ENCODE assay signal across 8 mouse cellular contexts in the genomic region with DNA sequence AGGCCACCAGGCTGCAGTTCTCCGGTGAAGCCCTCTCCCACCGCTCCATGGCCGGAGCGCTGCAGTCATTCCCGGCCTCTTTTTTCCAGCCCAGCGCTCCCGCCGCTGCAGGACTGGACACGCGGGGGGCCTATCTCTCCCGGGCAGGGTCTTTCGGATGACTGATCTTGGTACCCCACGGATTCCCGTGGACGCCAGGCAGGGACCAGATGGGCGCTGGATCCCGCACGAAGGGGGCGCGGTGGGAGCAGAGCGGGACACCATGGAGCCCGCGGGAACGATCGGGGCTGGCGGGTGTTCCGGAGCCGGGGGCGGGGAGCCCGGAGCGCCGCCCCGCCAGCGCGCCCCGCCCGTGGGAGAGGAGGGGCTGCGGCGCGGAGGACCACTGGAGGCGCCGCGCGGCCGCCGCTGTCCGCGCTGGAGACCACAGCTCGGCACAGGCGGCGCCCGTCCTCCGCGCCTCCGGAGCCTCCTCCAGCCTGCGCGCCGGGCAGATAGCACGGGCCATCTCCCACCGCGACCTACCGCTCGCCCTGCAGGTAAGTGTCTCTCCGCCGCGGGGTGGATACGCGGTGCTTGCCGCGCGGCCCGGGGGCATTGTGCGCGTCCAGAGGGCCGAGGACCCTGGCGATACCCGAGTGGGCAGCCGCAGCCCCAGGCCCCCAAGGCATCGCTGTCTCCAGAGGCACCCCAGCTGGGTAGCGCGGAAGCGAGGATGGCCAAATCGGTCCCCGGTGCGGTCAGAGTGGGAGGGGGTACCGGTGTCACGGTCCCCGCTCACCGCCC. TPM values are rescaled to one million over a fixed set of nuclear protein-coding genes. Genes with fewer than 3 reads are reported as not detected.
DNase-seq lines count a peak whose midpoint lies in the region; ATAC-seq and TF ChIP-seq lines count a peak whose summit lies in the region.

A gene (plus strand): TSS at position 358 of the 786 bp plus-strand sequence.

- peak within 1 kb of the TSS; percentile 89 for H3K4me2 ChIP-seq in forebrain, postnatal 0 days (ENCODE audit: low read depth)
- peak within 1 kb of the TSS; percentile 95 for H3K4me2 ChIP-seq in liver, postnatal 0 days (ENCODE audit: low read depth, low read length)
- peak within 1 kb of the TSS; percentile 91 for H3K4me2 ChIP-seq in neural tube, embryonic 15.5 days

- WGBS in forebrain, postnatal 0 days: 3% methylated on average over 78 of the region's 89 CpGs
- under 1% methylated on average over 89 of the region's 89 CpGs for WGBS in large intestine, adult 2 months
- 5% methylated on average over 67 of the region's 89 CpGs for WGBS in liver, postnatal 0 days (ENCODE audit: insufficient replicate concordance)
- WGBS in neural tube, embryonic 15.5 days: under 1% methylated on average over 61 of the region's 89 CpGs

- H3K27ac ChIP-seq in forebrain, postnatal 0 days (ENCODE audit: low read depth, low read length): peak within 1 kb of the TSS; percentile 91
- no peak within 1 kb of the TSS for H3K27ac ChIP-seq in liver, postnatal 0 days (ENCODE audit: low read depth)
- peak within 1 kb of the TSS; percentile 97 for H3K27ac ChIP-seq in neural tube, embryonic 15.5 days (replicated peaks)

- H3K9me3 ChIP-seq in forebrain, postnatal 0 days (ENCODE audit: low read length): no peaks in the 10 kb centered on the region
- H3K9me3 ChIP-seq in liver, postnatal 0 days (ENCODE audit: low read length): no peaks in the 10 kb centered on the region
- no peaks in the 10 kb centered on the region for H3K9me3 ChIP-seq in neural tube, embryonic 15.5 days (replicated peaks)

- intact Hi-C loops in heart, postnatal 14 days (cut with DNase I): no loop called here

- TF ChIP-seq CTCF in forebrain, postnatal 0 days (IDR thresholded peaks at IDR 0.05; ENCODE audit: low read depth): peak; percentile 31
- 0 out of 2 replicates have a peak, but pooled peaks have one; percentile 1 for TF ChIP-seq CTCF in liver, postnatal 0 days (IDR thresholded peaks at IDR 0.05; ENCODE audit: low read depth)

- ATAC-seq in forebrain, postnatal 0 days: peak; percentile 93
- peak; percentile 72 for ATAC-seq in liver, postnatal 0 days
- peak; percentile 95 for ATAC-seq in neural tube, embryonic 15.5 days (ENCODE audit: low FRiP score)

- no peak for TF ChIP-seq EP300 in liver, postnatal 0 days (IDR thresholded peaks at IDR 0.05; ENCODE audit: low read depth)

- peak within 1 kb of the TSS; percentile 99 for H3K4me3 ChIP-seq in forebrain, postnatal 0 days (ENCODE audit: low read depth, low read length)
- peak within 1 kb of the TSS; percentile 63 for H3K4me3 ChIP-seq in liver, postnatal 0 days (ENCODE audit: low read depth, low read length)
- peak within 1 kb of the TSS; percentile 99 for H3K4me3 ChIP-seq in neural tube, embryonic 15.5 days (replicated peaks)

- H3K27me3 ChIP-seq in forebrain, postnatal 0 days (ENCODE audit: insufficient read depth, low read length): no peaks in the 10 kb centered on the region; the same call in 1 of the 2 replicates
- peaks cover 36% of the 10 kb centered on the region for H3K27me3 ChIP-seq in liver, postnatal 0 days (ENCODE audit: insufficient read depth, low read length)
- H3K27me3 ChIP-seq in neural tube, embryonic 15.5 days (replicated peaks): no peaks in the 10 kb centered on the region

- H3K36me3 ChIP-seq in forebrain, postnatal 0 days (ENCODE audit: insufficient read depth): no peaks in the 10 kb centered on the region
- H3K36me3 ChIP-seq in liver, postnatal 0 days (replicated peaks; ENCODE audit: insufficient read depth, low read length): no peaks in the 10 kb centered on the region
- H3K36me3 ChIP-seq in neural tube, embryonic 15.5 days: no peaks in the 10 kb centered on the region

- peaks cover 5% of the 10 kb centered on the region; the same call in 1 of the 2 replicates for H3K4me1 ChIP-seq in forebrain, postnatal 0 days (ENCODE audit: insufficient read depth)
- H3K4me1 ChIP-seq in liver, postnatal 0 days (ENCODE audit: insufficient read depth): peaks cover 8% of the 10 kb centered on the region
- peaks cover 28% of the 10 kb centered on the region for H3K4me1 ChIP-seq in neural tube, embryonic 15.5 days

- DNase-seq in ES-CJ7 (ENCODE audit: low read depth, low spot score): peak; percentile 6
- peak; percentile 82 for DNase-seq in cerebellum, adult 11-12 months
- DNase-seq in forebrain, postnatal 0 days: peak; percentile 89
- DNase-seq in heart, postnatal 14 days: peak; percentile 74 to 81
- DNase-seq in large intestine, adult 2 months (ENCODE audit: low read depth, low spot score): no peak
- DNase-seq in liver, postnatal 0 days: peak; percentile 47
- peak; percentile 5 to 11 for DNase-seq in thymus, postnatal 36 days

- H3K9ac ChIP-seq in forebrain, postnatal 0 days: peak within 1 kb of the TSS; percentile 95
- H3K9ac ChIP-seq in liver, postnatal 0 days (replicated peaks): peak within 1 kb of the TSS; percentile 54
- peak within 1 kb of the TSS; percentile 99 for H3K9ac ChIP-seq in neural tube, embryonic 15.5 days (replicated peaks)

RNA-seq across cellular contexts. Expression of the gene that starts here (rescaled TPM):
- total RNA-seq in forebrain, postnatal 0 days (2014; rRNA removed): 16.2 and 17.1 TPM in 2 replicates
- 19.5 and 21.6 TPM in 2 replicates for polyA plus RNA-seq in forebrain, postnatal 0 days (2015; fragmentation: Nextera tagmentation; extraction: Ambion mirVana)
- 10 to 100 TPM in 1 of 2 experiments, 1 to 10 TPM in 1; 5.7 to 10.4 TPM for total RNA-seq in heart, postnatal 14 days (2021)
- polyA plus RNA-seq in large intestine, adult 2 months (2012; rRNA removed): 10.4 and 18.4 TPM in 2 replicates
- polyA plus RNA-seq in liver, postnatal 0 days (2015; fragmentation: Nextera tagmentation; extraction: Ambion mirVana): 0.23 and 0.27 TPM in 2 replicates
- 35.1 and 35.9 TPM in 2 replicates for polyA plus RNA-seq in neural tube, embryonic 15.5 days (2015; fragmentation: Nextera tagmentation; extraction: Ambion mirVana)

Comparison
In these comparisons a context has a peak if more than half of its experiments do, and no peak if none do; other contexts are left out.
1. Peak in DNase-seq, ATAC-seq, H3K4me3 ChIP-seq, H3K9ac ChIP-seq and H3K4me2 ChIP-seq in liver, postnatal 0 days; RNA of the gene not detected or under 1 TPM.